Mouse (Mus musculus) hindbrain, embryonic 11.5 days (tissue): ENCODE results near the gene Gprc5d. TPM values are rescaled to one million over a fixed set of nuclear protein-coding genes. Genes with fewer than 3 reads are reported as not detected.
A peak's percentile ranks its signal among the peaks of the same experiment; 100 is the strongest.

Experiments used
- ATAC-seq: fragments of 200-750 bp; cut with Nextera tagmentation; 2 replicates; pipeline ENCODE4 v1.8.0; 2017; ENCODE audit warnings: mild to moderate bottlenecking, moderate TSS enrichment, moderate library complexity; ENCODE audit not compliant: low FRiP score
- DNase-seq: peaks from one replicate; pipeline ENCODE4 v3.0.0-alpha.2; 2015; ENCODE audit warnings: low spot score
- H3K27ac ChIP-seq: fragments of 300-500 bp; sonication (generic); 2 replicates; pipeline ENCODE4 v1.5.1; 2014; ENCODE audit warnings: mild to moderate bottlenecking, low read depth, low read length
- H3K27me3 ChIP-seq: fragments of 300-500 bp; sonication (generic); 2 replicates; pipeline ENCODE4 v1.6.1; 2014; ENCODE audit warnings: mild to moderate bottlenecking, low read length, moderate library complexity, mixed read lengths; ENCODE audit not compliant: control insufficient read depth, insufficient read depth
- H3K36me3 ChIP-seq: fragments of 300-500 bp; sonication (generic); 2 replicates; pipeline ENCODE4 v1.6.1; 2014; ENCODE audit warnings: mild to moderate bottlenecking, low read length, moderate library complexity, mixed read lengths; ENCODE audit not compliant: control insufficient read depth, insufficient read depth
- H3K4me1 ChIP-seq: fragments of 300-500 bp; sonication (generic); replicated peaks from 2 replicates; pipeline ENCODE4 v1.6.1; 2014; ENCODE audit warnings: low read length, mixed read lengths; ENCODE audit not compliant: control insufficient read depth, insufficient read depth
- H3K4me2 ChIP-seq: fragments of 300-500 bp; sonication (generic); replicated peaks from 2 replicates; pipeline ENCODE4 v1.6.1; 2014; ENCODE audit warnings: mild to moderate bottlenecking, low read depth, low read length
- H3K4me3 ChIP-seq: fragments of 300-500 bp; sonication (generic); 2 replicates; pipeline ENCODE4 v1.5.1; 2014; ENCODE audit warnings: low read depth, low read length
- H3K9ac ChIP-seq: fragments of 300-500 bp; sonication (generic); 2 replicates; pipeline ENCODE4 v1.6.1; 2014; ENCODE audit warnings: low read depth, low read length
- H3K9me3 ChIP-seq: fragments of 300-500 bp; sonication (generic); 2 replicates; pipeline ENCODE4 v1.6.1; 2016; ENCODE audit warnings: low read length; ENCODE audit not compliant: control insufficient read depth
- WGBS: fragments of 180-500 bp; shearing (Covaris S2); extraction: QIAGEN DNeasy Blood & Tissue Kit; methylation state at CpG from one replicate; pipeline ENCODE4 v1.1.7; 2014; 5-methylcytosine and 5-hydroxymethylcytosine counted together
- polyA plus RNA-seq: library from polyadenylated mRNA; unstranded; fragments of >200 nt; fragmentation: Nextera tagmentation; extraction: Ambion mirVana; gene quantifications from 2 replicates; pipeline ENCODE4 v1.2.1, GENCODE M21; 2014

Gprc5d gene
- polyA plus RNA-seq, 1 experiment from 2014 or later = not detected

DNA sequence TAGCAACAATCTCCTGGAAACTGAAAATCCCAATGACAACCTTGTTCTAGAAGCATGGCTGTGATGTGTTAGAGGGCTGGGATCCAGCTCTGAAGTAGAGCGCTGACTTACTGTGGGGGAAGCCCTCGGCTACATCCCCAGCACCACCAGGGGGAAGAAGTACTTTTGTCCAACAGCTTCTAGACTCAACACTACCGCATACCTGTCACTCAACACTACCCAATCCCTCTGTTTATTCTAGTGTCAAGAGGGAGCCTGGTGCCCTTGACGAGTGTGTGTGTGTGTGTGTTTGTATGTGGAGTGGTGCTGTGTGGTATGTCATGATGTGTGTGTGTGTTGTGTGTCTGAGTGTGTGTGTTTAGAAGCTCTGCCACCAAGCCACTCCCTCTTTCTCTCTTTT is 39.4 kb upstream of the Gprc5d start:
- Histone ChIP-seq H3K9me3 (no peaks in the 10 kb centered on the region), H3K4me2 (no peak overlapping the region), H3K9ac (no peak overlapping the region), H3K27me3 (no peaks in the 10 kb centered on the region), H3K4me3 (no peak overlapping the region), H3K36me3 (no peaks in the 10 kb centered on the region), H3K4me1 (no peaks in the 10 kb centered on the region), H3K27ac (no peak overlapping the region)
- DNase-seq (no peak), ATAC-seq (no peak)
- WGBS = 63% methylated on average over 4 of the region's 4 CpGs

DNA sequence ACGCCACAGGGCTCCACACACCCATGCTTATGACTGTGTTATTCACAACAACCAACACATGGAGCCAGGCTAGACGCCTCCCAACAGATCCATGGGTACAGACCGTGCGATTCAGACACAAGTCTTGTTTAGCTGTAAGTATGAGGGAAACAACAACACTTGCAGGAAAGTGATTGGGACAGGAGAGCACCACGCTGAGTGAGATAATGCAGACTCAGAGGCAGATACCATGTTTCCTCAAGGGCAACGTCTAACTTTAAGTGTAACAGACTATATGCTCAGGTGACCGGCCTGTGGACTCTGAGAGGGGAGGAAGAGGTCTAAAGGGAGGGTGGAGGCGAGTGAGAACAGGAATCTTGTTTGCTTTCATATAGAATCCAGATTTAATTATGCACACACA is 38.5 kb upstream of the Gprc5d start:
- Histone ChIP-seq H3K9ac (no peak overlapping the region), H3K27me3 (no peaks in the 10 kb centered on the region), H3K9me3 (no peaks in the 10 kb centered on the region), H3K27ac (no peak overlapping the region), H3K4me3 (no peak overlapping the region), H3K4me2 (no peak overlapping the region), H3K4me1 (no peaks in the 10 kb centered on the region), H3K36me3 (no peaks in the 10 kb centered on the region)
- ATAC-seq (no peak), DNase-seq (no peak)
- 86% methylated on average over 8 of the region's 8 CpGs for WGBS

DNA sequence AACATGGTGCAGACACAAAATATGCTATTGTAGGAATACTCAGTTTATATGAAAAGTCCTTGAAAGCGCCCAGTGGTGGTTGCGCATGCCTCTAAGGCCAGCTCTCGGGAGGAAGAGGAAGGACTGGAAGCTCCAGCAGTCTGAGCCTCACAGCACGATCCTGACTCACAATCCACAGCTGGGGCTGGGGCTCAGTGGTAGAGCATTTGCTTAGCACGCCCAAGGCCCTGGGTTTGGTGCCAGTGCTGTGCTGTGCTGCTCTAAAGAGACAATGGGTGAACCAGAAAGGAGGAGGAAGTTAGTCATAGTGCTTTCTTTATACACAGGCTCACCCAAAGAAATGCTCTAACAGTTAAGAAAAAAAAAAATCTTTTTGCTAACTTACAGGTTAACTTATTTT is 35.6 kb upstream of the Gprc5d start:
- ATAC-seq (no peak), DNase-seq (no peak)
- Histone ChIP-seq H3K4me2 (no peak overlapping the region), H3K27me3 (no peaks in the 10 kb centered on the region), H3K9ac (no peak overlapping the region), H3K4me1 (no peaks in the 10 kb centered on the region), H3K27ac (no peak overlapping the region), H3K4me3 (no peak overlapping the region), H3K36me3 (no peaks in the 10 kb centered on the region), H3K9me3 (no peaks in the 10 kb centered on the region)
- WGBS = 76% methylated on average over 5 of the region's 5 CpGs

DNA sequence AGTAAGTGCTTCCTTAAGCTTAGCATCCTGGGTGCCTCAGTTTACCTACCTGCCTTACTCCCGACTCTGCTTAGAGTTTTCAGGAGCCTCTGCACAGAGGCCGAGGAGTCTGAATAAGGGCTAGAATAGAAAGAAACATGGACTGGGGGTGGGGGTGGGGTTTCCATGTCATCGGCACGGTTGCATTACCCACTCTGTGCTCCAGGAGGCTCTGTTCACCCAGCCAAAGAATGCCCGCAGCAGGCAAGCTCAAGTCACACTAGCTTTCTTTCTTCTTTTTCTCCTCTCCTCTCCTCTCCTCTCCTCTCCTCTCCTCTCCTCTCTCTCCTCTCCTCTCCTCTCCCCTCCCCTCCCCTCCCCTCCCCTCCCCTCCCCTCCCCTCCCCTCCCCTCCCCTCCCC is 32.2 kb upstream of the Gprc5d start:
- ATAC-seq = no peak
- Histone ChIP-seq H3K4me3 (no peak overlapping the region), H3K9me3 (no peaks in the 10 kb centered on the region), H3K4me2 (no peak overlapping the region), H3K27ac (no peak overlapping the region), H3K36me3 (no peaks in the 10 kb centered on the region), H3K27me3 (no peaks in the 10 kb centered on the region), H3K4me1 (no peaks in the 10 kb centered on the region), H3K9ac (no peak overlapping the region)
- peak; percentile 66 for DNase-seq
- WGBS = 46% methylated on average over 5 of the region's 5 CpGs

DNA sequence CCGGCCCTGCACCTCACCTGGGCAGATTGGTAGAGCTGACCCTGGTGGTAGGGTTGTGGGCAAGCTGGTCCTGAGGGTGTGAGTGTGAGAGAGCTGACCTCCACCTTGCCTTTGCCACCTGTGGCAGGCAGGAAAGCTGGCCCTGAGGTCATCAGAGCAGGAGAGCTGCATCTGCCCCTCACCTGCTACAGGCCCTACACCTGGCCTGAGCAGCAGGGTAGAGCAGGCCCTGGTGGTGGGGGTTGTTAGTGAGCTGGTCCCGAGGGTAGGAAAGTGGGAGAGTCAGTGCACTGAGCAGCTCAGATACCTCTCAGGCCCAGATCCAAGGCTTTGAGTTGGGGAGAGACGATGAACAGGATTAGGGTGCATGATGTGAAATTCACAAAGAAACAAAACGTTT is 31.6 kb upstream of the Gprc5d start:
- Histone ChIP-seq H3K4me1 (no peaks in the 10 kb centered on the region), H3K9me3 (no peaks in the 10 kb centered on the region), H3K4me2 (no peak overlapping the region), H3K4me3 (no peak overlapping the region), H3K27me3 (no peaks in the 10 kb centered on the region), H3K9ac (no peak overlapping the region), H3K27ac (no peak overlapping the region), H3K36me3 (no peaks in the 10 kb centered on the region)
- ATAC-seq = peak; percentile 44; the same call in 1 of the 2 replicates
- 77% methylated on average over 4 of the region's 4 CpGs for WGBS
- no peak for DNase-seq

DNA sequence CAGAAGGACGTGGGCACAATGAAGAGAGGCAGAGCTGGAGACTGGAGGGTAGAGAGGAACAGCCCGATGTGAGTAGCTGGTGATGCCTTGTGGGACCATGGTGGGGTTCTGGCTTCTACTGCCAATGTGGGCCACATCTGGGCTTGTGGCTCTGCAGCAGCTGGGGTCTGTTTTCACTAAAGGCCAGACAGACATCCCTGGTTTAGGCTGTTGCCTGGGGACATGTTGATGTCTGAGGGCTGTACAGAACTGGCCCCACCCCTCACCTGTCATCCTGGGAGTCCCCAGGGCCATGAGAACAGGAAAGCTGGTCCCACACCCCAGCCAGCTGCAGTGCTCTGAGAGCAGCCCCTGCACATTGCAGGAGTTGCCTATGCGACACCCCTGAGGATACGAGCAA is 31.1 kb upstream of the Gprc5d start:
- H3K4me3 ChIP-seq = no peak overlapping the region
- DNase-seq (no peak), ATAC-seq (no peak)
- no peak overlapping the region for H3K4me2 ChIP-seq
- no peak overlapping the region for H3K9ac ChIP-seq
- H3K36me3 ChIP-seq = no peaks in the 10 kb centered on the region
- no peaks in the 10 kb centered on the region for H3K27me3 ChIP-seq
- H3K4me1 ChIP-seq = no peaks in the 10 kb centered on the region
- WGBS = 77% methylated on average over 4 of the region's 4 CpGs
- H3K9me3 ChIP-seq = no peaks in the 10 kb centered on the region
- no peak overlapping the region for H3K27ac ChIP-seq

DNA sequence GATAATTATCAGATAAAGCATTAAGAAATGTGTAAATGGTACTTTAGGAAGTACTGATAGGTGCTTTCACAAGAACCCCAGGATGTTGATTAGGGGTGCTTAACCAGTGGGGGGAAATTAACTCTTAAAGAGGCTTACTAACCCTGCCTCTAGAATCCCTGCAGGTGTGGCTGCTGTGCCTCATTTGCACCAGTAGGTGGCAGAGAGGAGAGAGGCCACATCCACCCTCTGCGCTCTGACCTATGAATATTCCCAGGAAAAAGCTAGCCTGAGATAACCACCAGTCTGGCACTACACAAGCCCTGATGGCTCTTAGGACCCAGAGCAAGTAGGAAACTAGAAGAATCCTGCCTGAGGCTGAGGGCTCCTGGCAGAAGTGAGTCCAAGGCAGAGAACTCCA is 30.4 kb upstream of the Gprc5d start:
- 47% methylated on average over 1 of the region's 1 CpGs for WGBS
- no peak overlapping the region for H3K4me3 ChIP-seq
- H3K36me3 ChIP-seq = no peaks in the 10 kb centered on the region
- peak; percentile 63 for DNase-seq
- no peaks in the 10 kb centered on the region for H3K4me1 ChIP-seq
- no peak overlapping the region for H3K9ac ChIP-seq
- no peaks in the 10 kb centered on the region for H3K9me3 ChIP-seq
- no peaks in the 10 kb centered on the region for H3K27me3 ChIP-seq
- H3K4me2 ChIP-seq = no peak overlapping the region
- ATAC-seq = 0 out of 2 replicates have a peak, but pooled peaks have one; percentile 10
- H3K27ac ChIP-seq = no peak overlapping the region

DNA sequence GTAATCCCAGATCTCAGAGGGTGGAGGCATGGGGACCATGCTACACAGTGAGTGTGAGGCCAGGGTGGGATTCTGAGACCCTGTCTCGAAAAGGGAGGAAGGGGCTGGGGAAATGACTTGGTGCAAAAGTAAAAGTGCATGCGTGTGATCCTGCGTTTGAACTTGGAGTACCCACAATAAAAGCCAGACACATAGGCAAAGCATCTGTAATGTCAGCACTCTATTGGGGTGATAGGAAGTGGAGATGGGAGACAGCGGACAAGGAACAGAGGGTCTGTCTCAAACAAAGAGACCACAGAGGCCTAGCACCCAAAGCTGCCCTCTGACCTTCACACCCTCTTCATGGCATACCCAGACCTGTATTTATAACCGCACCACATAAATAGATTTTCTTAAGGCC is 27.9 kb upstream of the Gprc5d start:
- Histone ChIP-seq H3K9me3 (no peaks in the 10 kb centered on the region), H3K27me3 (no peaks in the 10 kb centered on the region), H3K9ac (no peak overlapping the region), H3K4me1 (no peaks in the 10 kb centered on the region; the same call in 1 of the 2 replicates), H3K36me3 (no peaks in the 10 kb centered on the region), H3K4me2 (no peak overlapping the region), H3K27ac (no peak overlapping the region), H3K4me3 (no peak overlapping the region)
- ATAC-seq (no peak), DNase-seq (no peak)
- 87% methylated on average over 5 of the region's 5 CpGs for WGBS

DNA sequence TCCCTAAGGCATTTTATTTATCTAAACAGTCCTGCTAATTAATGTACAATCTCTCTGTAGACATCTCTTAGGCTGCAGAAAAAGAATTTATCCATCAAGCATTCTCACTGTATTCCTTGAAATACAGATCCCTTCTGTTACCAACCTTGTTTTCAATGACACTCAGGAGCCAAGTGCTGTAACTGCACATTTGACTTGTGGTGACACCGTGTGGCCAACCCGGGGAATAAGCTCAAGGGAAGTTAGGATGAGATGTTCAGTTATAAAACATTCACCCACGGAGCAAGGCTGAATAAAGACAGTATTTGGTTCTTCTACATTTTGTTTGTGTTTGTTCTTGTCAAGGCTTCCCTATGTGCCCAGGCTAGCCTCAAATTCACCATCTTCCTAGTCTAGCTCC is 26.4 kb upstream of the Gprc5d start:
- 6% methylated on average over 3 of the region's 3 CpGs for WGBS
- Histone ChIP-seq H3K27me3 (no peaks in the 10 kb centered on the region), H3K9ac (no peak overlapping the region), H3K27ac (no peak overlapping the region), H3K9me3 (no peaks in the 10 kb centered on the region), H3K36me3 (no peaks in the 10 kb centered on the region), H3K4me2 (no peak overlapping the region), H3K4me3 (no peak overlapping the region), H3K4me1 (no peaks in the 10 kb centered on the region; the same call in 1 of the 2 replicates)
- DNase-seq (peak; percentile 47), ATAC-seq (peak; percentile 51; the same call in 1 of the 2 replicates)
